Mouse (Mus musculus) hindbrain, embryonic 11.5 days (tissue): ENCODE measurements around the gene Serpinb9. TPM values are rescaled to one million over a fixed set of nuclear protein-coding genes. Genes with fewer than 3 reads are reported as not detected.
A peak's percentile ranks its signal among the peaks of the same experiment; 100 is the strongest.

Source experiments
- ATAC-seq: fragments of 200-750 bp; cut with Nextera tagmentation; 2 replicates; pipeline ENCODE4 v1.8.0; 2017; ENCODE audit warnings: mild to moderate bottlenecking, moderate TSS enrichment, moderate library complexity; ENCODE audit not compliant: low FRiP score
- DNase-seq: peaks from one replicate; pipeline ENCODE4 v3.0.0-alpha.2; 2015; ENCODE audit warnings: low spot score
- H3K27ac ChIP-seq: fragments of 300-500 bp; sonication (generic); 2 replicates; pipeline ENCODE4 v1.5.1; 2014; ENCODE audit warnings: mild to moderate bottlenecking, low read depth, low read length
- H3K27me3 ChIP-seq: fragments of 300-500 bp; sonication (generic); 2 replicates; pipeline ENCODE4 v1.6.1; 2014; ENCODE audit warnings: mild to moderate bottlenecking, low read length, moderate library complexity, mixed read lengths; ENCODE audit not compliant: control insufficient read depth, insufficient read depth
- H3K36me3 ChIP-seq: fragments of 300-500 bp; sonication (generic); 2 replicates; pipeline ENCODE4 v1.6.1; 2014; ENCODE audit warnings: mild to moderate bottlenecking, low read length, moderate library complexity, mixed read lengths; ENCODE audit not compliant: control insufficient read depth, insufficient read depth
- H3K4me1 ChIP-seq: fragments of 300-500 bp; sonication (generic); replicated peaks from 2 replicates; pipeline ENCODE4 v1.6.1; 2014; ENCODE audit warnings: low read length, mixed read lengths; ENCODE audit not compliant: control insufficient read depth, insufficient read depth
- H3K4me2 ChIP-seq: fragments of 300-500 bp; sonication (generic); replicated peaks from 2 replicates; pipeline ENCODE4 v1.6.1; 2014; ENCODE audit warnings: mild to moderate bottlenecking, low read depth, low read length
- H3K4me3 ChIP-seq: fragments of 300-500 bp; sonication (generic); 2 replicates; pipeline ENCODE4 v1.5.1; 2014; ENCODE audit warnings: low read depth, low read length
- H3K9ac ChIP-seq: fragments of 300-500 bp; sonication (generic); 2 replicates; pipeline ENCODE4 v1.6.1; 2014; ENCODE audit warnings: low read depth, low read length
- H3K9me3 ChIP-seq: fragments of 300-500 bp; sonication (generic); 2 replicates; pipeline ENCODE4 v1.6.1; 2016; ENCODE audit warnings: low read length; ENCODE audit not compliant: control insufficient read depth
- WGBS: fragments of 180-500 bp; shearing (Covaris S2); extraction: QIAGEN DNeasy Blood & Tissue Kit; methylation state at CpG from one replicate; pipeline ENCODE4 v1.1.7; 2014; 5-methylcytosine and 5-hydroxymethylcytosine counted together
- polyA plus RNA-seq: library from polyadenylated mRNA; unstranded; fragments of >200 nt; fragmentation: Nextera tagmentation; extraction: Ambion mirVana; gene quantifications from 2 replicates; pipeline ENCODE4 v1.2.1, GENCODE M21; 2014

Gene Serpinb9
- polyA plus RNA-seq, 1 experiment from 2014 or later, result 2.2 TPM

- 82% methylated on average over 10 of the region's 10 CpGs for WGBS
These were observed 9.7 kb upstream of the Serpinb9 start for GRCm38 (mm10) chr13:32993152-32993893.

GRCm38 (mm10) chr13:32993894-32994242, 9.2 kb upstream of the Serpinb9 start:
- Histone ChIP-seq H3K4me1 (no peaks in the 10 kb centered on the region), H3K27ac (no peak overlapping the region), H3K4me2 (no peak overlapping the region), H3K36me3 (no peaks in the 10 kb centered on the region), H3K4me3 (no peak overlapping the region), H3K9me3 (no peaks in the 10 kb centered on the region), H3K27me3 (no peaks in the 10 kb centered on the region), H3K9ac (no peak overlapping the region)
- no peak for ATAC-seq
- no peak for DNase-seq
- WGBS, result 82% methylated on average over 2 of the region's 2 CpGs

More at GRCm38 (mm10) chr13:32993152-32993893, 9.7 kb upstream of the Serpinb9 start:
- H3K4me2 ChIP-seq, result no peak overlapping the region
- H3K4me3 ChIP-seq, result no peak overlapping the region
- H3K36me3 ChIP-seq, result no peaks in the 10 kb centered on the region
- H3K9me3 ChIP-seq, result no peaks in the 10 kb centered on the region
- no peaks in the 10 kb centered on the region for H3K4me1 ChIP-seq
- no peak for ATAC-seq
- no peaks in the 10 kb centered on the region for H3K27me3 ChIP-seq
- no peak overlapping the region for H3K27ac ChIP-seq
- no peak for DNase-seq
- H3K9ac ChIP-seq, result no peak overlapping the region

GRCm38 (mm10) chr13:32995051-32995450, 8.0 kb upstream of the Serpinb9 start:
- 61% methylated on average over 4 of the region's 4 CpGs for WGBS
- Histone ChIP-seq H3K9ac (no peak overlapping the region), H3K27me3 (no peaks in the 10 kb centered on the region), H3K4me1 (no peaks in the 10 kb centered on the region), H3K4me3 (no peak overlapping the region), H3K36me3 (no peaks in the 10 kb centered on the region), H3K4me2 (no peak overlapping the region), H3K27ac (no peak overlapping the region), H3K9me3 (no peaks in the 10 kb centered on the region)
- no peak for DNase-seq
- no peak for ATAC-seq

GRCm38 (mm10) chr13:33001341-33001740, 1.7 kb upstream of the Serpinb9 start:
- DNase-seq (no peak), ATAC-seq (no peak)
- H3K9ac ChIP-seq, result no peak overlapping the region
- H3K4me2 ChIP-seq, result no peak overlapping the region
- H3K4me1 ChIP-seq, result no peaks in the 10 kb centered on the region
- H3K4me3 ChIP-seq, result no peak overlapping the region
- no peak overlapping the region for H3K27ac ChIP-seq
- H3K27me3 ChIP-seq, result no peaks in the 10 kb centered on the region
- WGBS, result 92% methylated on average over 5 of the region's 5 CpGs
- no peaks in the 10 kb centered on the region for H3K9me3 ChIP-seq
- no peaks in the 10 kb centered on the region for H3K36me3 ChIP-seq

GRCm38 (mm10) chr13:33003523-33004413, 718 bp downstream of the Serpinb9 start:
- 0 out of 2 replicates have a peak overlapping the region, but pooled peaks have one; percentile 20 for H3K4me2 ChIP-seq
- no peaks in the 10 kb centered on the region for H3K4me1 ChIP-seq
- 73% methylated on average over 9 of the region's 9 CpGs for WGBS
- no peak overlapping the region for H3K9ac ChIP-seq
- H3K27me3 ChIP-seq, result no peaks in the 10 kb centered on the region
- peak; percentile 1 for DNase-seq
- ATAC-seq, result peak; percentile 23; the same call in 1 of the 2 replicates
- H3K9me3 ChIP-seq, result no peaks in the 10 kb centered on the region
- no peak overlapping the region for H3K27ac ChIP-seq
- H3K36me3 ChIP-seq, result no peaks in the 10 kb centered on the region
- no peak overlapping the region for H3K4me3 ChIP-seq

- no peak overlapping the region for H3K27ac ChIP-seq
- H3K4me2 ChIP-seq, result 0 out of 2 replicates have a peak overlapping the region, but pooled peaks have one; percentile 20
- WGBS, result 25% methylated on average over 12 of the region's 12 CpGs
- H3K9me3 ChIP-seq, result no peaks in the 10 kb centered on the region
- no peak overlapping the region for H3K9ac ChIP-seq
- no peak overlapping the region for H3K4me3 ChIP-seq
- no peaks in the 10 kb centered on the region for H3K27me3 ChIP-seq
- no peaks in the 10 kb centered on the region for H3K36me3 ChIP-seq
- ATAC-seq, result peak; percentile 84
- DNase-seq, result peak; percentile 66
- no peaks in the 10 kb centered on the region for H3K4me1 ChIP-seq
These were observed 1.5 kb downstream of the Serpinb9 start for GRCm38 (mm10) chr13:33004414-33005105.

- no peak overlapping the region for H3K9ac ChIP-seq
- H3K27me3 ChIP-seq, result no peaks in the 10 kb centered on the region
- no peak overlapping the region for H3K27ac ChIP-seq
- no peak overlapping the region for H3K4me2 ChIP-seq
- no peaks in the 10 kb centered on the region for H3K4me1 ChIP-seq
- 80% methylated on average over 2 of the region's 2 CpGs for whole genome bisulfite sequencing
- ATAC-seq (peak; percentile 9; the same call in 1 of the 2 replicates), DNase-seq (no peak)
- no peaks in the 10 kb centered on the region for H3K9me3 ChIP-seq
- no peak overlapping the region for H3K4me3 ChIP-seq
- no peaks in the 10 kb centered on the region for H3K36me3 ChIP-seq
These were observed 2.5 kb downstream of the Serpinb9 start for GRCm38 (mm10) chr13:33005501-33006075.

- H3K36me3 ChIP-seq, result no peaks in the 10 kb centered on the region
- ATAC-seq (no peak), DNase-seq (no peak)
- H3K9ac ChIP-seq, result no peak overlapping the region
- H3K4me2 ChIP-seq, result no peak overlapping the region
- no peaks in the 10 kb centered on the region for H3K27me3 ChIP-seq
- WGBS, result 90% methylated on average over 3 of the region's 3 CpGs
- H3K9me3 ChIP-seq, result no peaks in the 10 kb centered on the region
- no peak overlapping the region for H3K27ac ChIP-seq
- no peak overlapping the region for H3K4me3 ChIP-seq
- no peaks in the 10 kb centered on the region for H3K4me1 ChIP-seq
These were observed 3.5 kb downstream of the Serpinb9 start for GRCm38 (mm10) chr13:33006555-33006954.
